19 mouse cellular contexts compared by ENCODE assay signal in genomic region chr4:128594062-128594461, GRCm38 (mm10). TPM values are rescaled to one million over a fixed set of nuclear protein-coding genes. Genes with fewer than 3 reads are reported as not detected.
A peak's percentile ranks its signal among the peaks of the same experiment; 100 is the strongest.
DNase-seq lines count a peak whose midpoint lies in the region; ATAC-seq and TF ChIP-seq lines count a peak whose summit lies in the region.
"Had no signal": no experiment of that assay in that cellular context is flagged by ENCODE, and none has a peak within 500 bp of the region (broad histone marks: within the 10 kb centered on the region; RNA-seq: fewer than 3 reads in every experiment).

No protein-coding gene starts in this region.

- 0 out of 2 replicates have a peak, but pooled peaks have one; percentile 35 for ATAC-seq in megakaryocyte-erythroid progenitor cell, adult 5-6 weeks (replicated peaks; ENCODE audit: low FRiP score, low TSS enrichment, poor library complexity, severe bottlenecking)
- ATAC-seq in kidney, embryonic 16.5 days (ENCODE audit: low FRiP score, low TSS enrichment) = no peak
- ATAC-seq: forebrain, embryonic 15.5 days; intestine, embryonic 15.5 days; liver, postnatal 0 days; midbrain, embryonic 13.5 days had no signal

- H3K36me3 ChIP-seq in thymus, adult 2 months (ENCODE audit: control insufficient read depth, insufficient read depth, low read length) = peaks cover 6% of the 10 kb centered on the region
- peaks cover 18% of the 10 kb centered on the region for H3K36me3 ChIP-seq in kidney, embryonic 16.5 days (ENCODE audit: insufficient read depth, low read length)

- 5% methylated on average over 5 of the region's 5 CpGs for WGBS in thymus, adult 2 months
- 51% methylated on average over 5 of the region's 5 CpGs for WGBS in bone marrow, adult 2 months
- WGBS in kidney, embryonic 16.5 days = 90% methylated on average over 5 of the region's 5 CpGs

- no peak overlapping the region for H3K9ac ChIP-seq in kidney, embryonic 16.5 days (replicated peaks; ENCODE audit: low read length)
- H3K9ac ChIP-seq: forebrain, embryonic 15.5 days; intestine, embryonic 15.5 days; liver, postnatal 0 days; midbrain, embryonic 13.5 days had no signal

- peak; percentile 44 for DNase-seq in thymus, adult 2 months
- DNase-seq in thymus, postnatal 10 days (ENCODE audit: low spot score in 2 of 2) = no peak
- DNase-seq in adrenal gland, postnatal 4 days (ENCODE audit: low spot score in 2 of 2) = no peak
- no peak for DNase-seq in right cerebral cortex, postnatal 4 days
- DNase-seq: adrenal gland, postnatal 10 days; cerebellum, adult 2 months; layer of hippocampus, postnatal 36 days; liver; liver, postnatal 0 days; lung, postnatal 14 days had no signal

- H3K4me1 ChIP-seq in thymus, adult 2 months (replicated peaks; ENCODE audit: control insufficient read depth, insufficient read depth, low read length) = peaks cover 32% of the 10 kb centered on the region
- peaks cover 5% of the 10 kb centered on the region for H3K4me1 ChIP-seq in bone marrow, adult 2 months (ENCODE audit: control insufficient read depth, insufficient read depth, low read length)
- no peaks in the 10 kb centered on the region for H3K4me1 ChIP-seq in kidney, embryonic 16.5 days (ENCODE audit: insufficient read depth, low read length)
- H3K4me1 ChIP-seq: forebrain, embryonic 15.5 days; intestine, embryonic 15.5 days; midbrain, embryonic 13.5 days had no signal

- no peak for TF ChIP-seq POLR2A in thymus, adult 2 months (IDR thresholded peaks at IDR 0.05; ENCODE audit: control insufficient read depth, extremely low read depth, insufficient read depth, low read length, poor library complexity)
- no peak for TF ChIP-seq POLR2A in bone marrow, adult 2 months (IDR thresholded peaks at IDR 0.05; ENCODE audit: borderline replicate concordance, control insufficient read depth, low read depth, low read length)

- no peak overlapping the region for H3K4me3 ChIP-seq in thymus, adult 2 months (ENCODE audit: control insufficient read depth, insufficient read depth, low read length)
- H3K4me3 ChIP-seq in bone marrow, adult 2 months (replicated peaks; ENCODE audit: control insufficient read depth, low read depth, low read length) = no peak overlapping the region
- H3K4me3 ChIP-seq in kidney, embryonic 16.5 days (ENCODE audit: low read length) = no peak overlapping the region
- H3K4me3 ChIP-seq: erythroblast, embryonic 14.5 days; forebrain, embryonic 15.5 days; intestine, embryonic 15.5 days; midbrain, embryonic 13.5 days had no signal

- TF ChIP-seq CTCF in thymus, adult 2 months (IDR thresholded peaks at IDR 0.05; ENCODE audit: borderline replicate concordance, control insufficient read depth, extremely low read depth, insufficient read depth, low read length, poor library complexity) = no peak
- TF ChIP-seq CTCF in bone marrow, adult 2 months (IDR thresholded peaks at IDR 0.05; ENCODE audit: control insufficient read depth, insufficient read depth, low read length) = no peak

- H3K27me3 ChIP-seq in thymus, adult 2 months (ENCODE audit: control insufficient read depth, insufficient read depth, low read length) = no peaks in the 10 kb centered on the region
- no peaks in the 10 kb centered on the region for H3K27me3 ChIP-seq in kidney, embryonic 16.5 days (ENCODE audit: insufficient read depth, low read length)
- H3K27me3 ChIP-seq: forebrain, embryonic 15.5 days; intestine, embryonic 15.5 days; midbrain, embryonic 13.5 days had no signal

- no peaks in the 10 kb centered on the region for H3K9me3 ChIP-seq in kidney, embryonic 16.5 days (ENCODE audit: low read length)
- H3K9me3 ChIP-seq: forebrain, embryonic 15.5 days; intestine, embryonic 15.5 days; midbrain, embryonic 13.5 days had no signal

- peak overlapping the region; percentile 84 for H3K27ac ChIP-seq in thymus, adult 2 months (ENCODE audit: control insufficient read depth, insufficient read depth, low read length)
- peak overlapping the region; percentile 46; the same call in 1 of the 2 replicates for H3K27ac ChIP-seq in bone marrow, adult 2 months (ENCODE audit: control insufficient read depth, insufficient read depth, low read depth, low read length, poor library complexity)
- H3K27ac ChIP-seq in kidney, embryonic 16.5 days (ENCODE audit: low read length) = no peak overlapping the region
- H3K27ac ChIP-seq: forebrain, embryonic 15.5 days; intestine, embryonic 15.5 days; kidney, postnatal 0 days; midbrain, embryonic 13.5 days had no signal

- no peak overlapping the region for H3K4me2 ChIP-seq in kidney, embryonic 16.5 days (replicated peaks; ENCODE audit: low read depth, low read length)
- H3K4me2 ChIP-seq: forebrain, embryonic 15.5 days; intestine, embryonic 15.5 days; midbrain, embryonic 13.5 days had no signal

RNA-seq across cellular contexts. Expression of gene Zscan20, which starts 15.8 kb away (rescaled TPM):
- 7.7 and 9.4 TPM in 2 replicates for polyA plus RNA-seq in thymus, adult 2 months (2012; rRNA removed)
- 1.4 and 7.4 TPM in 2 replicates for polyA plus RNA-seq in bone marrow, adult 2 months (2011; ENCODE audit: insufficient read depth, insufficient read length, low replicate concordance, missing spikeins)
- 4.0 and 8.6 TPM in 2 replicates for total RNA-seq in megakaryocyte-erythroid progenitor cell, adult 5-6 weeks (2014; fragmentation: Nextera tagmentation)
- 3.4 and 6.9 TPM in 2 replicates for total RNA-seq in megakaryocyte-erythroid progenitor cell, adult 5-6 weeks (2017)
- 1 to 10 TPM; 5.9 to 7.6 TPM for total RNA-seq in adrenal gland, postnatal 4 days (2021)
- 4.8 and 6.6 TPM in 2 replicates for polyA plus RNA-seq in kidney, embryonic 16.5 days (2015; fragmentation: Nextera tagmentation; extraction: Ambion mirVana)

RNA-seq across cellular contexts. Expression of gene Tlr12, which starts 24.4 kb away (rescaled TPM):
- polyA plus RNA-seq in thymus, adult 2 months (2012; rRNA removed) = 42.8 and 46.6 TPM in 2 replicates
- 1.2 and 4.9 TPM in 2 replicates for polyA plus RNA-seq in bone marrow, adult 2 months (2011; ENCODE audit: insufficient read depth, insufficient read length, low replicate concordance, missing spikeins)
- total RNA-seq in megakaryocyte-erythroid progenitor cell, adult 5-6 weeks (2014; fragmentation: Nextera tagmentation) = 0.28 and 0.72 TPM in 2 replicates
- total RNA-seq in megakaryocyte-erythroid progenitor cell, adult 5-6 weeks (2017) = 0.14 TPM in 1 of 2 replicates, not detected in the other
- 1 to 10 TPM in 1 of 2 experiments, under 1 TPM in 1; 0.87 to 1.4 TPM for total RNA-seq in adrenal gland, postnatal 4 days (2021)
- 3.5 and 4.3 TPM in 2 replicates for polyA plus RNA-seq in kidney, embryonic 16.5 days (2015; fragmentation: Nextera tagmentation; extraction: Ambion mirVana)
- total RNA-seq: gastrocnemius, adult 8-10 months had no signal
